Mouse (Mus musculus): ENCODE measurements around the gene Zfp385a. TPM values are rescaled to one million over a fixed set of nuclear protein-coding genes. Genes with fewer than 3 reads are reported as not detected.

Zfp385a gene
- polyA plus RNA-seq (2015; fragmentation: Nextera tagmentation; extraction: Ambion mirVana), result 6.5 and 7.5 TPM in 2 replicates

DNA sequence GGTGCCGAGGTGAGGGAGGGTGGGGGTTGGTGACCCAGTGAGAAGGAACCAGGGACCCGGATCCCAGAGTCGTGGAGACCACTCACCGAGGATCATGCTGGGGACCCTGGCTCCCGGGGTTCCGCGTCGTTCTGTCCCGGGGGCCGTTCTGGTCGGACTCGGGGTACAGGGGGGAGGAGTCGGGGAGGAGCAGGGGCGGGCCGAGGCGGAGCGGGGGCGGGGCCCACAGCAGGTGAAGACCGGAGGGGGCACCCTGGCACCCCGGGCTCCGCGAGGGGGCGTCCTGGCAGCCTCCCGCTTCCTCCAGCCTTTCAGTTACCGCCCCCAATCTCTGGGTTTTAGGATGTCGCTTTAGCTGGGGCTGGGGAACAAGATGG is at the start of gene Zfp385a:
Gene Zfp385a, minus strand, starts transcription at position 133 of the 377 bp plus-strand sequence.
- H3K4me3 ChIP-seq (ENCODE audit: low read length), result peak within 1 kb of the TSS; percentile 64
- H3K27ac ChIP-seq (ENCODE audit: low read length), result no peak within 1 kb of the TSS
- peak within 1 kb of the TSS; percentile 75 for H3K4me2 ChIP-seq (ENCODE audit: low read depth, low read length)
- under 1% methylated on average over 26 of the region's 26 CpGs for WGBS
- peak; percentile 26 for ATAC-seq (replicated peaks; ENCODE audit: extremely low read depth, insufficient read depth, low FRiP score)
- peaks cover 38% of the 10 kb centered on the region for H3K27me3 ChIP-seq (ENCODE audit: control insufficient read depth, insufficient read depth, low read length)
- peak within 1 kb of the TSS; percentile 67 for H3K9ac ChIP-seq (ENCODE audit: low read length)
- no peaks in the 10 kb centered on the region for H3K9me3 ChIP-seq (replicated peaks; ENCODE audit: control insufficient read depth, low read length)
- peaks cover 19% of the 10 kb centered on the region for H3K4me1 ChIP-seq (ENCODE audit: control insufficient read depth, insufficient read depth, low read length)
- peaks cover 7% of the 10 kb centered on the region for H3K36me3 ChIP-seq (ENCODE audit: control insufficient read depth, insufficient read depth)

- ATAC-seq (replicated peaks; ENCODE audit: extremely low read depth, insufficient read depth, low FRiP score), result peak; percentile 52; the same call in 1 of the 2 replicates
- Histone ChIP-seq H3K27ac (ENCODE audit: low read length) (no peak overlapping the region), H3K9ac (ENCODE audit: low read length) (no peak overlapping the region), H3K9me3 (replicated peaks; ENCODE audit: control insufficient read depth, low read length) (no peaks in the 10 kb centered on the region), H3K4me3 (ENCODE audit: low read length) (no peak overlapping the region), H3K4me2 (ENCODE audit: low read depth, low read length) (no peak overlapping the region), H3K36me3 (ENCODE audit: control insufficient read depth, insufficient read depth) (no peaks in the 10 kb centered on the region), H3K4me1 (ENCODE audit: control insufficient read depth, insufficient read depth, low read length) (peaks cover 13% of the 10 kb centered on the region), H3K27me3 (ENCODE audit: control insufficient read depth, insufficient read depth, low read length) (no peaks in the 10 kb centered on the region)
- WGBS, result 62% methylated on average over 3 of the region's 4 CpGs
These were observed 48.8 kb upstream of the Zfp385a start for GRCm38 (mm10) chr15:103388556-103389145.

DNA sequence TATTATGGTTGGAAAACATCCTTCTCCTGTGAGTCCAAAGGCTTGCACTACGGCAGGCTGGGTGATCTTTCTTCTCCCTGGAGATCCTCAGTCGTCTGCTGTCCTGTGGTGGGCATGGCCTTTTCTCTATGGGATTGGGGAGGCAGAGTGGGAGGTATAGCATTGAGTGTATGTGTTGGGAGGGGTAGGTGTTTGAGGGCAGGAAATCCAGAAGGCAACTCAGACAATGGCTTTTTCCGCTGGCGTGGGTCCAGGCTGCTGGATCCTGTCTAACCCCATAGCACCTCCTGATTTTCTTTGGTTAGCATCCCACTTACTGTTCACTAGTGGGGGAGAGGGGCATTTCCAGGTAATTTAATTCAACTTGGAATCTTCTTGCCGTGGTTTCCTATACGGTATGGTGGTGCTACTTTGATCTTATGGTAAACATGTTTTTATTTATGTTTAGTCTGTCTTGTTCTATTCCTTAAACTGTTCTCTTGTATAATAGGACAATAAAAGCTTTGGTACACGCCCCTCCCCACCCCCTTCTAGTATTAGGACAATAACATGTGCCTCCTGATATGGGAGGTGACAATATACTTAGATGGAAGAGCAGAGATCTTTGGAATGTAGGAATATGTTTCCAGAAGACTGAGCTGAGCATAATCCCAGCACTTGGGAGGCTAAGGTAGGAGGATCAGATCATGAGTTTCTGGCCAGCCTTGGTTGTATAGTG is 44.0 kb upstream of the Zfp385a start:
- peak overlapping the region; percentile 43 for H3K4me2 ChIP-seq (ENCODE audit: low read depth, low read length)
- H3K27me3 ChIP-seq (ENCODE audit: control insufficient read depth, insufficient read depth, low read length), result no peaks in the 10 kb centered on the region
- H3K4me3 ChIP-seq (ENCODE audit: low read length), result peak overlapping the region; percentile 14
- H3K27ac ChIP-seq (ENCODE audit: low read length), result peak overlapping the region; percentile 81
- H3K9ac ChIP-seq (ENCODE audit: low read length), result 0 out of 2 replicates have a peak overlapping the region, but pooled peaks have one; percentile 14
- peaks cover 31% of the 10 kb centered on the region for H3K4me1 ChIP-seq (ENCODE audit: control insufficient read depth, insufficient read depth, low read length)
- H3K36me3 ChIP-seq (ENCODE audit: control insufficient read depth, insufficient read depth), result no peaks in the 10 kb centered on the region
- WGBS, result 51% methylated on average over 7 of the region's 7 CpGs
- no peaks in the 10 kb centered on the region for H3K9me3 ChIP-seq (replicated peaks; ENCODE audit: control insufficient read depth, low read length)
- peak; percentile 63 for ATAC-seq (replicated peaks; ENCODE audit: extremely low read depth, insufficient read depth, low FRiP score)

GRCm38 (mm10) chr15:103382795-103383406 is 43.0 kb upstream of the Zfp385a start:
- whole genome bisulfite sequencing, result 31% methylated on average over 5 of the region's 5 CpGs
- no peaks in the 10 kb centered on the region for H3K36me3 ChIP-seq (ENCODE audit: control insufficient read depth, insufficient read depth)
- H3K9ac ChIP-seq (ENCODE audit: low read length), result 0 out of 2 replicates have a peak overlapping the region, but pooled peaks have one; percentile 14
- ATAC-seq (replicated peaks; ENCODE audit: extremely low read depth, insufficient read depth, low FRiP score), result peak; percentile 72
- H3K27me3 ChIP-seq (ENCODE audit: control insufficient read depth, insufficient read depth, low read length), result no peaks in the 10 kb centered on the region
- H3K4me2 ChIP-seq (ENCODE audit: low read depth, low read length), result peak overlapping the region; percentile 43
- H3K9me3 ChIP-seq (replicated peaks; ENCODE audit: control insufficient read depth, low read length), result no peaks in the 10 kb centered on the region
- peak overlapping the region; percentile 81 for H3K27ac ChIP-seq (ENCODE audit: low read length)
- H3K4me1 ChIP-seq (ENCODE audit: control insufficient read depth, insufficient read depth, low read length), result peaks cover 42% of the 10 kb centered on the region
- peak overlapping the region; percentile 14; the same call in 1 of the 2 replicates for H3K4me3 ChIP-seq (ENCODE audit: low read length)

- peak overlapping the region; percentile 14; the same call in 1 of the 2 replicates for H3K27ac ChIP-seq (ENCODE audit: low read length)
- no peaks in the 10 kb centered on the region for H3K27me3 ChIP-seq (ENCODE audit: control insufficient read depth, insufficient read depth, low read length)
- ATAC-seq (replicated peaks; ENCODE audit: extremely low read depth, insufficient read depth, low FRiP score), result no peak
- H3K9ac ChIP-seq (ENCODE audit: low read length), result no peak overlapping the region
- no peaks in the 10 kb centered on the region for H3K36me3 ChIP-seq (ENCODE audit: control insufficient read depth, insufficient read depth)
- WGBS, result 65% methylated on average over 2 of the region's 2 CpGs
- H3K4me1 ChIP-seq (ENCODE audit: control insufficient read depth, insufficient read depth, low read length), result peaks cover 50% of the 10 kb centered on the region
- H3K9me3 ChIP-seq (replicated peaks; ENCODE audit: control insufficient read depth, low read length), result no peaks in the 10 kb centered on the region
- no peak overlapping the region for H3K4me3 ChIP-seq (ENCODE audit: low read length)
- no peak overlapping the region for H3K4me2 ChIP-seq (ENCODE audit: low read depth, low read length)
These were observed 42.2 kb upstream of the Zfp385a start for GRCm38 (mm10) chr15:103382075-103382474.

GRCm38 (mm10) chr15:103378665-103379356 is 38.9 kb upstream of the Zfp385a start:
- Histone ChIP-seq H3K4me2 (ENCODE audit: low read depth, low read length) (no peak overlapping the region), H3K4me1 (ENCODE audit: control insufficient read depth, insufficient read depth, low read length) (peaks cover 47% of the 10 kb centered on the region), H3K36me3 (ENCODE audit: control insufficient read depth, insufficient read depth) (no peaks in the 10 kb centered on the region), H3K4me3 (ENCODE audit: low read length) (no peak overlapping the region), H3K9ac (ENCODE audit: low read length) (no peak overlapping the region), H3K9me3 (replicated peaks; ENCODE audit: control insufficient read depth, low read length) (no peaks in the 10 kb centered on the region), H3K27me3 (ENCODE audit: control insufficient read depth, insufficient read depth, low read length) (no peaks in the 10 kb centered on the region), H3K27ac (ENCODE audit: low read length) (peak overlapping the region; percentile 41)
- 28% methylated on average over 3 of the region's 3 CpGs for WGBS
- 0 out of 2 replicates have a peak, but pooled peaks have one; percentile 13 for ATAC-seq (replicated peaks; ENCODE audit: extremely low read depth, insufficient read depth, low FRiP score)

DNA sequence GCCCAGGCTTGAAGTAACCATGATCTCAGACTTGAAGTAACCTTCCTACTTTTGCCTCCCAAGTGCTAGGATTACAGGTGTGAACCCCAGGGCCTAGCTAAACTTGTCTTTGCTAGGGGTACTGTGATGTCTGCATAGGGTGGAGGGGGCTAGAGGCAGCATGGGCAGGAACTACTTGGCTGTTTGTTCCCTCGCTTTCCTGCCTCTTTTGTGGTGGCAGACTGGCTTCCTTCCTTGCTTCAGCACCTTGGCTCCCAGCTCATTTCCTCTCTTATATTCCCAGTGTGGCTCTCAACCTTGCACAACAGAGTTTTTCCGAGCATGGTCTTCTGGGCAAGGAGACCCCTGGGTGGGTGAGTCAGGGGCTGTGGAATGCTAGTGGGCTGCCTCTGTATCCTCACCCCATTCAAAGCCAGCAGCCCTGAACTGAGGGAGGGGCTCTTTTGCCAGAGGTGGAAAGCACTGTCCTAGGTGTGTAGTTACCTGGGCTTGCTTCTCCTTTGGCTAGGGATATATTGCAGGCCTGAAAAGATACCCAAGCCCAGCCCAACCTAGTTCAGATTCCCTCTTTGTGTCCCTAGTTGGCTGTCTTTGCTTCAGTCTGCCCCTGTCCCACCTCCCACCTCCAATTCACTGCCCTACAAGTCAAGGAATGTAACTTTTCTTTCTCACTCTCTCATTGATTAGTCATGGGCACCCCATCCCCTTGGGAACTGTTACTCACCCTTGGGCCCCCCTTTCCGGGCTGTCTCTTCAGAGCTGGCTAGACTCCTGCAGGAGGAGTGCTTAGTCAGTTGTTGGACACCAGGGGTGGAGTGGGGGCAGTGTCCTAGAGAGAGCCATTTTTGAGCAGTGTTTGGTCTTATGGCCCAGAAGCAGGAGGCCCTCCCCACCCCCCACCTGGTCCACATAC is 38.1 kb upstream of the Zfp385a start:
- Histone ChIP-seq H3K9me3 (replicated peaks; ENCODE audit: control insufficient read depth, low read length) (no peaks in the 10 kb centered on the region), H3K4me3 (ENCODE audit: low read length) (no peak overlapping the region), H3K27ac (ENCODE audit: low read length) (peak overlapping the region; percentile 70), H3K4me2 (ENCODE audit: low read depth, low read length) (no peak overlapping the region), H3K36me3 (ENCODE audit: control insufficient read depth, insufficient read depth) (no peaks in the 10 kb centered on the region), H3K9ac (ENCODE audit: low read length) (peak overlapping the region; percentile 11; the same call in 1 of the 2 replicates), H3K4me1 (ENCODE audit: control insufficient read depth, insufficient read depth, low read length) (peaks cover 39% of the 10 kb centered on the region), H3K27me3 (ENCODE audit: control insufficient read depth, insufficient read depth, low read length) (no peaks in the 10 kb centered on the region)
- 0 out of 2 replicates have a peak, but pooled peaks have one; percentile 5 for ATAC-seq (replicated peaks; ENCODE audit: extremely low read depth, insufficient read depth, low FRiP score)
- WGBS, result 54% methylated on average over 3 of the region's 3 CpGs

GRCm38 (mm10) chr15:103376837-103377269 is 37.0 kb upstream of the Zfp385a start:
- Histone ChIP-seq H3K4me1 (ENCODE audit: control insufficient read depth, insufficient read depth, low read length) (peaks cover 34% of the 10 kb centered on the region), H3K4me3 (ENCODE audit: low read length) (no peak overlapping the region), H3K27me3 (ENCODE audit: control insufficient read depth, insufficient read depth, low read length) (no peaks in the 10 kb centered on the region), H3K27ac (ENCODE audit: low read length) (peak overlapping the region; percentile 70), H3K9me3 (replicated peaks; ENCODE audit: control insufficient read depth, low read length) (no peaks in the 10 kb centered on the region), H3K4me2 (ENCODE audit: low read depth, low read length) (no peak overlapping the region), H3K9ac (ENCODE audit: low read length) (peak overlapping the region; percentile 2; the same call in 1 of the 2 replicates), H3K36me3 (ENCODE audit: control insufficient read depth, insufficient read depth) (no peaks in the 10 kb centered on the region)
- 0 out of 2 replicates have a peak, but pooled peaks have one; percentile 23 for ATAC-seq (replicated peaks; ENCODE audit: extremely low read depth, insufficient read depth, low FRiP score)
- 31% methylated on average over 8 of the region's 8 CpGs for WGBS

Data from heart, embryonic 16.5 days (tissue).